Mouse (Mus musculus): ENCODE measurements around the gene Rnf152.

GRCm38 (mm10) chr1:105324636-105325035, 31.9 kb downstream of the Rnf152 start:
- TF ChIP-seq POLR2A (IDR thresholded peaks at IDR 0.05; ENCODE audit: low read depth, low read length), result no peak
- TF ChIP-seq EP300 (IDR thresholded peaks at IDR 0.05; ENCODE audit: low read length), result no peak
- no peak for TF ChIP-seq CTCF (conservative IDR thresholded peaks at IDR 0.05 in 1 of 2, IDR thresholded peaks at IDR 0.05 in 1 of 2; ENCODE audit: low read depth in 2 of 2, low read length in 2 of 2)
- no peak for TF ChIP-seq USF2 (conservative IDR thresholded peaks at IDR 0.05; ENCODE audit: low read depth, low read length)
- no peak for TF ChIP-seq MEF2A (IDR thresholded peaks at IDR 0.05; ENCODE audit: borderline replicate concordance, low read depth, low read length)
- TF ChIP-seq NELFE (IDR thresholded peaks at IDR 0.05; ENCODE audit: low read depth, low read length), result no peak

All from CH12.LX (cell line).